ENCODE assay signal across 31 mouse cellular contexts in genomic region chr7:143044049-143044825, GRCm38 (mm10). TPM values are rescaled to one million over a fixed set of nuclear protein-coding genes. Genes with fewer than 3 reads are reported as not detected.
"Had no signal": no experiment of that assay in that cellular context is flagged by ENCODE, and none has a peak within 500 bp of the region (broad histone marks: within the 10 kb centered on the region; RNA-seq: fewer than 3 reads in every experiment).

No protein-coding gene starts in this region.

- ATAC-seq: hindbrain, embryonic 16.5 days; inflammation-experienced regulatory T-cells, adult 6 months; intestine, embryonic 15.5 days; intestine, postnatal 0 days; liver, embryonic 12.5 days had no signal

- H3K9ac ChIP-seq: heart, embryonic 12.5 days; hindbrain, embryonic 12.5 days; hindbrain, embryonic 14.5 days; intestine, embryonic 15.5 days; limb, embryonic 13.5 days; limb, embryonic 15.5 days; liver, embryonic 12.5 days; liver, embryonic 14.5 days had no signal

- H3K27me3 ChIP-seq: heart, embryonic 12.5 days; hindbrain, embryonic 12.5 days; limb, embryonic 13.5 days; limb, embryonic 15.5 days had no signal

- H3K36me3 ChIP-seq: heart, embryonic 12.5 days; hindbrain, embryonic 10.5 days; hindbrain, embryonic 12.5 days; intestine, embryonic 15.5 days; limb, embryonic 15.5 days; liver, embryonic 12.5 days had no signal

- DNase-seq: gastrocnemius, postnatal 14 days; gastrocnemius, postnatal 36 days; heart, adult 11 months; heart, adult 2 months; heart, postnatal 10 days; heart, postnatal 4 days; kidney, adult 18-20 months; kidney, adult 8-10 months; kidney, postnatal 14 days; layer of hippocampus, adult 9-11 months; layer of hippocampus, postnatal 36 days; left cerebral cortex, postnatal 4 days had no signal

- H3K9me3 ChIP-seq: heart, embryonic 12.5 days; hindbrain, embryonic 10.5 days; hindbrain, embryonic 12.5 days; intestine, embryonic 15.5 days; limb, embryonic 15.5 days; liver, embryonic 12.5 days had no signal

- H3K4me3 ChIP-seq: heart, adult 2 months; heart, embryonic 12.5 days; hindbrain, embryonic 10.5 days; hindbrain, embryonic 12.5 days; intestine, embryonic 15.5 days; limb, embryonic 13.5 days; limb, embryonic 15.5 days; liver, embryonic 12.5 days had no signal

- H3K4me1 ChIP-seq: limb, embryonic 13.5 days had no signal

- H3K4me2 ChIP-seq: heart, embryonic 12.5 days; hindbrain, embryonic 12.5 days; hindbrain, embryonic 14.5 days; intestine, embryonic 15.5 days; limb, embryonic 13.5 days; limb, embryonic 15.5 days; liver, embryonic 12.5 days had no signal

- H3K27ac ChIP-seq: hindbrain, embryonic 10.5 days; hindbrain, embryonic 12.5 days; hindbrain, embryonic 14.5 days; intestine, embryonic 15.5 days; kidney, postnatal 0 days; limb, embryonic 13.5 days; limb, embryonic 15.5 days; liver, embryonic 12.5 days; liver, embryonic 14.5 days had no signal

RNA-seq across cellular contexts. Expression of gene Tspan32, which starts 39.4 kb away (rescaled TPM):
- total RNA-seq: left cerebral cortex, postnatal 4 days had no signal

RNA-seq across cellular contexts. Expression of gene Trpm5, which starts 50.2 kb away (rescaled TPM):
- total RNA-seq: gastrocnemius, adult 18-20 months; gastrocnemius, adult 8-10 months; gastrocnemius, postnatal 36 days; heart, adult 2 months; heart, postnatal 25 days; layer of hippocampus, postnatal 36 days; left cerebral cortex, adult 18-20 months; left cerebral cortex, adult 8-10 months; left cerebral cortex, postnatal 25 days had no signal
